Mouse (Mus musculus): Measurements from ENCODE around the gene Faf1. TPM values are rescaled to one million over a fixed set of nuclear protein-coding genes. Genes with fewer than 3 reads are reported as not detected.
"Not testable (repeated sequence)": the region's sequence is repeated elsewhere in the genome, so short reads cannot be mapped to it uniquely, and the experiment has no call there.

The Faf1 gene
- polyA plus RNA-seq, 1 experiment from 2014 or later = 42.2 TPM

DNA sequence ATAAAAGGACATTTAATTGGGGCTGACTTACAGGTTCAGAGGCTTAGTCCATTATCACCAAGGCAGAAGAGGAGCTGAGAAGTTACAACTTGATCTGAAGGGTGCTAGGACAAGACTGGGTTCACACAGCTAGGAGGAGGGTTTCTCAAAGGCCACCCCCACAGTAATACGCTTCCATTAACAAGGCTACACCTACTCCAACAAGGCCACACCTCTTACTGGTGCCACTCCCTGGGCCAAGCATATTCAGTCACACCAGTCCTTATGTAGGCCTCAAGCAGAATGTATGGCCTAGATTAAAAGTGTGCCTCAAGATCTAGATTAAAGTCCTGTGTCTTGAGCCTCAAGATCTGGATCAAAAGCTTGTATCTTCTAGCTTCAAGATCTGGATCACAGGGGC lies 4.4 kb upstream of the Faf1 start:
- Histone ChIP-seq H3K4me1 (ENCODE audit: control insufficient read depth, insufficient read depth, low read length) (no peaks in the 10 kb centered on the region), H3K27ac (ENCODE audit: low read depth, low read length) (no peak overlapping the region), H3K9me3 (ENCODE audit: control insufficient read depth, low read length) (no peaks in the 10 kb centered on the region), H3K9ac (replicated peaks; ENCODE audit: low read depth, low read length) (no peak overlapping the region), H3K4me3 (ENCODE audit: low read depth, low read length) (no peak overlapping the region), H3K27me3 (ENCODE audit: control insufficient read depth, insufficient read depth, low read length) (no peaks in the 10 kb centered on the region; the same call in 1 of the 2 replicates), H3K4me2 (ENCODE audit: low read depth, low read length) (no peak overlapping the region), H3K36me3 (ENCODE audit: control insufficient read depth, insufficient read depth, low read length) (no peaks in the 10 kb centered on the region)
- no peak for ATAC-seq (ENCODE audit: low read depth)
- 71% methylated on average over 1 of the region's 1 CpGs for WGBS

DNA sequence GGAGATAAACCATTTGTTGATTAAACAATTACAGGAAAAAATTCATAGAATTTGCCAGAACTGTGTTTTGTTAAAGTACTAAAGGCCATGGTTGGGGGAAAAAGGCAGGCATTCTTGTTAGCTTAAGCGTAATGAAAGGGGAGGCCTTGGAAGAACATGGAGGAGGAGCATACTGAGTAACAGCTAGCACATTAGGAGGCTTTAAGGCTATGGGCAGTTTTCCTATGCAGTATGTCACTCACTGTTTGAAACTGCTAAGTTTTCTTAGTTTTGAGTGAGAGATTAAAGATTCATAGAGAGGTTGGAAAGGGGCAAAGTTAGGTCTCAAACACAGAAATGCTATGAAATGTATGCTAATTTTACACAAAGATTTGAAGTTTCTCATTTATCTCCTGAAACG lies 2.3 kb upstream of the Faf1 start:
- Histone ChIP-seq H3K36me3 (ENCODE audit: control insufficient read depth, insufficient read depth, low read length) (no peaks in the 10 kb centered on the region), H3K4me2 (ENCODE audit: low read depth, low read length) (no peak overlapping the region), H3K27me3 (ENCODE audit: control insufficient read depth, insufficient read depth, low read length) (no peaks in the 10 kb centered on the region), H3K9ac (replicated peaks; ENCODE audit: low read depth, low read length) (no peak overlapping the region), H3K27ac (ENCODE audit: low read depth, low read length) (no peak overlapping the region), H3K4me3 (ENCODE audit: low read depth, low read length) (no peak overlapping the region), H3K4me1 (ENCODE audit: control insufficient read depth, insufficient read depth, low read length) (0 out of 2 replicates have a peak, but pooled peaks cover 3% of the 10 kb centered on the region), H3K9me3 (ENCODE audit: control insufficient read depth, low read length) (no peaks in the 10 kb centered on the region)
- no peak for ATAC-seq (ENCODE audit: low read depth)
- WGBS = 81% methylated on average over 2 of the region's 2 CpGs

- Histone ChIP-seq H3K27me3 (ENCODE audit: control insufficient read depth, insufficient read depth, low read length) (no peaks in the 10 kb centered on the region), H3K27ac (ENCODE audit: low read depth, low read length) (peak overlapping the region; percentile 93), H3K36me3 (ENCODE audit: control insufficient read depth, insufficient read depth, low read length) (no peaks in the 10 kb centered on the region), H3K4me3 (ENCODE audit: low read depth, low read length) (peak overlapping the region; percentile 86), H3K9me3 (ENCODE audit: control insufficient read depth, low read length) (no peaks in the 10 kb centered on the region), H3K4me2 (ENCODE audit: low read depth, low read length) (peak overlapping the region; percentile 47), H3K9ac (replicated peaks; ENCODE audit: low read depth, low read length) (peak overlapping the region; percentile 84), H3K4me1 (ENCODE audit: control insufficient read depth, insufficient read depth, low read length) (0 out of 2 replicates have a peak, but pooled peaks cover 3% of the 10 kb centered on the region)
- ATAC-seq (ENCODE audit: low read depth) = peak; percentile 6
- 3% methylated on average over 3 of the region's 3 CpGs for WGBS
These were observed 833 bp downstream of the Faf1 start for GRCm38 (mm10) chr4:109677221-109677620.

GRCm38 (mm10) chr4:109683561-109683960 lies 7.2 kb downstream of the Faf1 start:
- H3K4me3 ChIP-seq (ENCODE audit: low read depth, low read length) = no peak overlapping the region
- no peak for ATAC-seq (ENCODE audit: low read depth)
- H3K9me3 ChIP-seq (ENCODE audit: control insufficient read depth, low read length) = no peaks in the 10 kb centered on the region
- H3K9ac ChIP-seq (replicated peaks; ENCODE audit: low read depth, low read length) = no peak overlapping the region
- no peak overlapping the region for H3K4me2 ChIP-seq (ENCODE audit: low read depth, low read length)
- H3K36me3 ChIP-seq (ENCODE audit: control insufficient read depth, insufficient read depth, low read length) = no peaks in the 10 kb centered on the region
- H3K4me1 ChIP-seq (ENCODE audit: control insufficient read depth, insufficient read depth, low read length) = no peaks in the 10 kb centered on the region
- no peak overlapping the region for H3K27ac ChIP-seq (ENCODE audit: low read depth, low read length)
- WGBS = 67% methylated on average over 2 of the region's 2 CpGs
- no peaks in the 10 kb centered on the region for H3K27me3 ChIP-seq (ENCODE audit: control insufficient read depth, insufficient read depth, low read length)

GRCm38 (mm10) chr4:109692674-109693073 lies 16.3 kb downstream of the Faf1 start:
- Histone ChIP-seq H3K4me2 (ENCODE audit: low read depth, low read length) (no peak overlapping the region), H3K27ac (ENCODE audit: low read depth, low read length) (no peak overlapping the region), H3K4me3 (ENCODE audit: low read depth, low read length) (no peak overlapping the region), H3K27me3 (ENCODE audit: control insufficient read depth, insufficient read depth, low read length) (no peaks in the 10 kb centered on the region), H3K9me3 (ENCODE audit: control insufficient read depth, low read length) (no peaks in the 10 kb centered on the region), H3K4me1 (ENCODE audit: control insufficient read depth, insufficient read depth, low read length) (no peaks in the 10 kb centered on the region), H3K9ac (replicated peaks; ENCODE audit: low read depth, low read length) (no peak overlapping the region), H3K36me3 (ENCODE audit: control insufficient read depth, insufficient read depth, low read length) (no peaks in the 10 kb centered on the region)
- no peak for ATAC-seq (ENCODE audit: low read depth)

DNA sequence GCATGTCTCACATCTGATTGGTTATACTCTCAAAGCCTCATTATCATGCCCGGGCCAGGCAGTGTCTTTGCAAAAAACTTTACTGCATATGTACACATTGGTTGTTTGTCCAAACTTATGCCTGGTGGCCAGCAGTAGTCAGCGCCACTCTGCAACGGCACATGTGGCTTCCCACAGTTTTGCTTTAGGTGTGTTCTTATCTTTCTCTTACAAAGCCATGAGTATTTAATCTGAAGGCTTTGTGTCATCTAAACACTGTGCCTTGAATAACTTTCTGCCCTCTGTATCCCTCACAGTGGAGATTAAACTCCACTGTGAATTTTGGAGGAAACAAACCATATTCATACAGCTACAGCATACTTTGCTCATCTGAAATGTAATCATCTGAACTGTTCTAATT lies 24.3 kb downstream of the Faf1 start:
- not testable (repeated sequence) for H3K4me1 ChIP-seq (ENCODE audit: control insufficient read depth, insufficient read depth, low read length)

DNA sequence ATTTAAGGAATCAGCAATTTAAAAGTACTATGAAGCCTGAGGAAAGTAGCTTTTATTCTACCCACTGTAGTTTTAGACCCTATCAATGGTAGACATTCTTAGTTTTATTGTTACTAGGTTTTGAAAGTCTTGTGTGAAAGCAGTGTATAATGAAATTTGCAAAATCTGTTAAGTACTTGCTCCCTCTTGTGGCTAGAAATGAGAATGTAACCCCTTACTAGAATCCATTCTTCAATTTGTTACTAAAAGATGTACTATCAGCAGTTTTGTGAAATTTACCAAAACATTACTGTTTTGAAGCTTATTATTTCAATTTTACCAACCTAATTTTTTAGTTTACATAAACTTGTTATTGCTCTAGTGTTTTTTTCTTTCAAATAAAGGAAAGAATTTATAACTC lies 27.2 kb downstream of the Faf1 start:
- no peaks in the 10 kb centered on the region for H3K27me3 ChIP-seq (ENCODE audit: control insufficient read depth, insufficient read depth, low read length)
- H3K4me3 ChIP-seq (ENCODE audit: low read depth, low read length) = no peak overlapping the region
- ATAC-seq (ENCODE audit: low read depth) = no peak
- H3K4me2 ChIP-seq (ENCODE audit: low read depth, low read length) = no peak overlapping the region
- no peaks in the 10 kb centered on the region for H3K4me1 ChIP-seq (ENCODE audit: control insufficient read depth, insufficient read depth, low read length)
- H3K9ac ChIP-seq (replicated peaks; ENCODE audit: low read depth, low read length) = no peak overlapping the region
- no peaks in the 10 kb centered on the region for H3K36me3 ChIP-seq (ENCODE audit: control insufficient read depth, insufficient read depth, low read length)
- H3K27ac ChIP-seq (ENCODE audit: low read depth, low read length) = no peak overlapping the region
- H3K9me3 ChIP-seq (ENCODE audit: control insufficient read depth, low read length) = no peaks in the 10 kb centered on the region

More for the DNA sequence above, 24.3 kb downstream of the Faf1 start:
- H3K9ac ChIP-seq (replicated peaks; ENCODE audit: low read depth, low read length); ATAC-seq (ENCODE audit: low read depth); H3K9me3 ChIP-seq (ENCODE audit: control insufficient read depth, low read length); H3K4me2 ChIP-seq (ENCODE audit: low read depth, low read length); H3K36me3 ChIP-seq (ENCODE audit: control insufficient read depth, insufficient read depth, low read length); H3K27ac ChIP-seq (ENCODE audit: low read depth, low read length); H3K4me3 ChIP-seq (ENCODE audit: low read depth, low read length); H3K27me3 ChIP-seq (ENCODE audit: control insufficient read depth, insufficient read depth, low read length): not testable (repeated sequence)
- WGBS = 85% methylated on average over 3 of the region's 3 CpGs

- WGBS = 87% methylated on average over 2 of the region's 2 CpGs
- H3K4me2 ChIP-seq (ENCODE audit: low read depth, low read length) = no peak overlapping the region
These were observed 29.0 kb downstream of the Faf1 start for GRCm38 (mm10) chr4:109705349-109705748.

GRCm38 (mm10) chr4:109719281-109719680 lies 42.9 kb downstream of the Faf1 start:
- Histone ChIP-seq H3K4me3 (ENCODE audit: low read depth, low read length) (no peak overlapping the region), H3K4me1 (ENCODE audit: control insufficient read depth, insufficient read depth, low read length) (no peaks in the 10 kb centered on the region), H3K27me3 (ENCODE audit: control insufficient read depth, insufficient read depth, low read length) (no peaks in the 10 kb centered on the region), H3K36me3 (ENCODE audit: control insufficient read depth, insufficient read depth, low read length) (no peaks in the 10 kb centered on the region), H3K4me2 (ENCODE audit: low read depth, low read length) (no peak overlapping the region), H3K9me3 (ENCODE audit: control insufficient read depth, low read length) (no peaks in the 10 kb centered on the region), H3K27ac (ENCODE audit: low read depth, low read length) (no peak overlapping the region), H3K9ac (replicated peaks; ENCODE audit: low read depth, low read length) (no peak overlapping the region)
- 96% methylated on average over 5 of the region's 5 CpGs for WGBS
- no peak for ATAC-seq (ENCODE audit: low read depth)

More at GRCm38 (mm10) chr4:109705349-109705748, 29.0 kb downstream of the Faf1 start:
- H3K27ac ChIP-seq (ENCODE audit: low read depth, low read length) = no peak overlapping the region
- no peaks in the 10 kb centered on the region for H3K27me3 ChIP-seq (ENCODE audit: control insufficient read depth, insufficient read depth, low read length)
- no peaks in the 10 kb centered on the region for H3K9me3 ChIP-seq (ENCODE audit: control insufficient read depth, low read length)
- no peaks in the 10 kb centered on the region for H3K4me1 ChIP-seq (ENCODE audit: control insufficient read depth, insufficient read depth, low read length)
- no peak overlapping the region for H3K9ac ChIP-seq (replicated peaks; ENCODE audit: low read depth, low read length)
- ATAC-seq (ENCODE audit: low read depth) = no peak
- no peaks in the 10 kb centered on the region for H3K36me3 ChIP-seq (ENCODE audit: control insufficient read depth, insufficient read depth, low read length)
- no peak overlapping the region for H3K4me3 ChIP-seq (ENCODE audit: low read depth, low read length)

DNA sequence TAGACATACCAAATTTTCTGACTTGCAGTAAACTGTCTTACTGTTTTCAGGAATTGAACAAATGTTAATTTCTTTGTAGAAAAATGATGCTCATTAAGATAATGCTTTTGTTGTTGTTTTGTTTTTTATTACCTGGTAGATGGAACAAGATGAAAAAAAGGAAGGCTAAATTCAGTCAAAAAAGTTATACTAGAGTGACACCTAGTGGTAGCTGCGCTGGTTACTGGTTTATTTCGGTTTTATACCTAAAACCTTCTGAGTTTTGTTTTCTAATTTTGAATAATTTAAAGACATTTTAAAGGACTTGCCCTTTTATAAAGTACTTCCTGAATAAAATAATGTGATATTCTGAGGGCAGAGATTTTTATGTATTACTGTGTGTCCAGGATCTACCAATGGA lies 52.9 kb downstream of the Faf1 start:
- H3K4me2 ChIP-seq (ENCODE audit: low read depth, low read length) = no peak overlapping the region
- no peak overlapping the region for H3K4me3 ChIP-seq (ENCODE audit: low read depth, low read length)
- no peaks in the 10 kb centered on the region for H3K9me3 ChIP-seq (ENCODE audit: control insufficient read depth, low read length)
- H3K27ac ChIP-seq (ENCODE audit: low read depth, low read length) = no peak overlapping the region
- ATAC-seq (ENCODE audit: low read depth) = no peak
- no peaks in the 10 kb centered on the region for H3K4me1 ChIP-seq (ENCODE audit: control insufficient read depth, insufficient read depth, low read length)
- WGBS = 11% methylated on average over 2 of the region's 2 CpGs
- H3K36me3 ChIP-seq (ENCODE audit: control insufficient read depth, insufficient read depth, low read length) = no peaks in the 10 kb centered on the region
- no peak overlapping the region for H3K9ac ChIP-seq (replicated peaks; ENCODE audit: low read depth, low read length)
- no peaks in the 10 kb centered on the region for H3K27me3 ChIP-seq (ENCODE audit: control insufficient read depth, insufficient read depth, low read length)
